Mouse (Mus musculus): ENCODE measurements around the gene Znhit6. TPM values are rescaled to one million over a fixed set of nuclear protein-coding genes. Genes with fewer than 3 reads are reported as not detected.
A peak's percentile ranks its signal among the peaks of the same experiment; 100 is the strongest.

Gene Znhit6
- polyA plus RNA-seq, 1 experiment from 2014 or later: 32.7 TPM

DNA sequence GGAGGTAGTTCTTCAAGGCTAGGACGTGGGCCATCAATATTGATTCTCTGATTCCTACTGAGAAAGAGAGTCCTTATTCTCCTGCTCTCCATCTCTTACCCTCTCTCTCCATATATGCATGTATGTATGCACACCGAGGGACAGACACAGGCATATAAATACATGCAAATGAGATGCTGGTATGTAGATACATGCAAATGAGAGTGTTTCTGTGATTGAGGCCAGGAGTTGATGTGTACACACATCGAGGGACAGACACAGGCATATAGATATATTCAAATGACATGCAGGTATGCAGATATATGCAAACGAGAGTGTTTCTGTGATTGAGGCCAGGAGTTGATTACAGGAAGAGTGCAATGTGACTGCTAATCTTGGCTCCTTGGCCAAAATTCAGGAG, 64.2 kb downstream of the Znhit6 start:
- WGBS: 87% methylated on average over 4 of the region's 4 CpGs
- Histone ChIP-seq H3K4me3 (no peak overlapping the region), H3K27me3 (ENCODE audit: insufficient read depth, poor library complexity, severe bottlenecking) (peaks cover 14% of the 10 kb centered on the region), H3K36me3 (no peaks in the 10 kb centered on the region), H3K27ac (no peak overlapping the region), H3K4me1 (replicated peaks) (peaks cover 22% of the 10 kb centered on the region), H3K9me3 (no peaks in the 10 kb centered on the region)
- DNase-seq (ENCODE audit: low spot score): no peak

GRCm38 (mm10) chr3:145640583-145640982, 64.6 kb downstream of the Znhit6 start:
- Histone ChIP-seq H3K27ac (no peak overlapping the region), H3K4me3 (no peak overlapping the region), H3K36me3 (no peaks in the 10 kb centered on the region), H3K9me3 (no peaks in the 10 kb centered on the region), H3K4me1 (replicated peaks) (peaks cover 26% of the 10 kb centered on the region), H3K27me3 (ENCODE audit: insufficient read depth, poor library complexity, severe bottlenecking) (peaks cover 14% of the 10 kb centered on the region)
- WGBS: 82% methylated on average over 4 of the region's 4 CpGs
- no peak for DNase-seq (ENCODE audit: low spot score)

GRCm38 (mm10) chr3:145641036-145641685, 65.2 kb downstream of the Znhit6 start:
- H3K4me3 ChIP-seq: no peak overlapping the region
- H3K4me1 ChIP-seq (replicated peaks): peaks cover 32% of the 10 kb centered on the region
- WGBS: 86% methylated on average over 5 of the region's 5 CpGs
- no peaks in the 10 kb centered on the region for H3K9me3 ChIP-seq
- no peaks in the 10 kb centered on the region for H3K36me3 ChIP-seq
- peaks cover 14% of the 10 kb centered on the region for H3K27me3 ChIP-seq (ENCODE audit: insufficient read depth, poor library complexity, severe bottlenecking)
- DNase-seq (ENCODE audit: low spot score): no peak
- H3K27ac ChIP-seq: no peak overlapping the region

GRCm38 (mm10) chr3:145641878-145642277, 65.9 kb downstream of the Znhit6 start:
- Histone ChIP-seq H3K4me3 (no peak overlapping the region), H3K27me3 (ENCODE audit: insufficient read depth, poor library complexity, severe bottlenecking) (peaks cover 14% of the 10 kb centered on the region), H3K27ac (no peak overlapping the region), H3K36me3 (no peaks in the 10 kb centered on the region), H3K4me1 (replicated peaks) (peaks cover 32% of the 10 kb centered on the region), H3K9me3 (no peaks in the 10 kb centered on the region)
- no peak for DNase-seq (ENCODE audit: low spot score)
- 80% methylated on average over 3 of the region's 3 CpGs for WGBS

DNA sequence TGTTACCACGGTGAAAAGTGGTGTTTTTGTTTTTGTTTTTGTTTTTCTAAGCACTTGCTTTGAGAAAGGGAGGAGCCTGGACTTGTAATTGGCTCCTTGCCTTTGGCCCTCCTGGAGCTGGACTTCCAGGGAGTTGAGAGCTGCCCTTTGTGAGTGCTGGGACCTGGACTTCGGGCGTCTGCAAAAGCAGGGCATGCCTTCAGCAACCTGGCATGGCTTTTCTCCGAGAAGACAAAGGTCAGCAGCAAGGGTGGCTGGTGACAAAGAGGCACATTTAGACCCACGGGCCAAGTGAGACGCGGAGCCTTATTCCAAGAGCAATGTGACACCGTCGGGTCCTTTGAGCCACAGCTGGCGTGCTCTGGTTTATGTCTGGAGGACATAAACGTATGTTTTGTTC, 66.9 kb downstream of the Znhit6 start:
- peaks cover 7% of the 10 kb centered on the region; the same call in 1 of the 2 replicates for H3K36me3 ChIP-seq
- 45% methylated on average over 11 of the region's 11 CpGs for WGBS

DNA sequence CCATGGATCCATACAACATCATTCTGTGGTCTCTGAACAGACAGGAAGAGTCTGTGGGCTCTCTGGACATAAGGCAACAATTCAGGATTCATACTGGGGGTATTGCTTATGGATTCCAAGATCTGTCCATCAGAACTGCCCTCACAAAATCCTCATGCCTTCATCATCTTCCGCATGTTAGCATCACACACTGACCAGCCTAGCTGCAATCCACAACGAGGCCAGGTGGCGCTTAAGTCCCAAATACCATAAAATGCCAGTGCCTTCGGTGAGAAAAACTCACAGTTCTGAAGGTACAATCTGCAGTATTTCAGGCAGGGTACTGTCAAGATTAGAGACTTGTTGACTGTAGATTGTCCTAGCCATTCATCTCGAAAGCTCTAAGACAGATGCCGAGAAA, 69.5 kb downstream of the Znhit6 start:
- WGBS: 76% methylated on average over 6 of the region's 6 CpGs
- H3K4me1 ChIP-seq (replicated peaks): peaks cover 64% of the 10 kb centered on the region
- no peak for DNase-seq (ENCODE audit: low spot score)
- H3K27ac ChIP-seq: peak overlapping the region; percentile 65
- H3K4me3 ChIP-seq: no peak overlapping the region
- peaks cover 7% of the 10 kb centered on the region; the same call in 1 of the 2 replicates for H3K36me3 ChIP-seq
- H3K27me3 ChIP-seq (ENCODE audit: insufficient read depth, poor library complexity, severe bottlenecking): peaks cover 23% of the 10 kb centered on the region
- H3K9me3 ChIP-seq: no peaks in the 10 kb centered on the region

More for the DNA sequence above, 66.9 kb downstream of the Znhit6 start:
- Histone ChIP-seq H3K27ac (no peak overlapping the region), H3K27me3 (ENCODE audit: insufficient read depth, poor library complexity, severe bottlenecking) (peaks cover 19% of the 10 kb centered on the region), H3K4me3 (no peak overlapping the region), H3K4me1 (replicated peaks) (peaks cover 41% of the 10 kb centered on the region), H3K9me3 (no peaks in the 10 kb centered on the region)
- DNase-seq (ENCODE audit: low spot score): no peak

DNA sequence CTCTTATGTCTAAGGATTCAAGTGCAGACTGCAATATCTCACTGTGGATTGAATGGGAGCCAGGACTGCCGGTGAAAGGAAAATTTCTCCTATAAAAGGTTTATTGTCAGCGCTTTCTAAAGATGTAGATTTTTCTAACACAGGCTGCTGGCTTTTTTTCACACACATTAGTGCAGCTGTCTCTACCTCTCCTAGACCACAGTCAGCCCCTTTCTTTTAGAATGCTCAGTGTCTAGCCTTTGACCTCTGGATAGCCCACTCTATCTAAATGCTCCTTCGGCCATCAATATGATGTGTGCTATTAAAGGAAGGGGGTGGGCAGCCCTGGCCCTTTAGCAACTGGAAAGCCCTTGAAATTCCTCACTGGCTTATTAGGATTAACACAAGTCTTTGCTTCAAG, 70.0 kb downstream of the Znhit6 start:
- Histone ChIP-seq H3K9me3 (no peaks in the 10 kb centered on the region), H3K4me3 (no peak overlapping the region), H3K27ac (peak overlapping the region; percentile 65; the same call in 1 of the 2 replicates), H3K36me3 (peaks cover 7% of the 10 kb centered on the region; the same call in 1 of the 2 replicates), H3K27me3 (ENCODE audit: insufficient read depth, poor library complexity, severe bottlenecking) (peaks cover 27% of the 10 kb centered on the region), H3K4me1 (replicated peaks) (peaks cover 70% of the 10 kb centered on the region)
- 33% methylated on average over 3 of the region's 3 CpGs for WGBS
- peak; percentile 44 for DNase-seq (ENCODE audit: low spot score)

DNA sequence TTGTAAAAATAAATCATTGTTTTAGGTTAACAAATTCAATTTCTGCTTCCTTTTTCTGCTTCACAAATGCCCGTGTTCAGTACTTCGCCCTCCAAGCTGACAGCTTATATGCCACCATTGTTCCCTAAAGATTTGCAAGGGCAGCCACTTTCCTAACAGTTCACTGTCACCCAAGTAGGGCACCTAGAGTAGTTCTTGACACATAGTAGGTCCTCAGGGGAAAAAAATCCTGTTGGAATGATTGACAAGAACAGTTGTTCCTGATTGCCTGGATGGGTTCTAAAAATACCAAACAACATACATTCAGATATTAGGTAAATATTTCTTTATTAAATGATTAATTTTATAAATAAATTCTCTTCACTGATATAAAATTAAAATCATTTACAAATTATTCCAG, 70.7 kb downstream of the Znhit6 start:
- Histone ChIP-seq H3K27me3 (ENCODE audit: insufficient read depth, poor library complexity, severe bottlenecking) (peaks cover 34% of the 10 kb centered on the region), H3K27ac (peak overlapping the region; percentile 6; the same call in 1 of the 2 replicates), H3K36me3 (peaks cover 7% of the 10 kb centered on the region; the same call in 1 of the 2 replicates), H3K9me3 (no peaks in the 10 kb centered on the region), H3K4me1 (replicated peaks) (peaks cover 76% of the 10 kb centered on the region), H3K4me3 (no peak overlapping the region)
- no peak for DNase-seq (ENCODE audit: low spot score)
- 60% methylated on average over 2 of the region's 2 CpGs for WGBS

DNA sequence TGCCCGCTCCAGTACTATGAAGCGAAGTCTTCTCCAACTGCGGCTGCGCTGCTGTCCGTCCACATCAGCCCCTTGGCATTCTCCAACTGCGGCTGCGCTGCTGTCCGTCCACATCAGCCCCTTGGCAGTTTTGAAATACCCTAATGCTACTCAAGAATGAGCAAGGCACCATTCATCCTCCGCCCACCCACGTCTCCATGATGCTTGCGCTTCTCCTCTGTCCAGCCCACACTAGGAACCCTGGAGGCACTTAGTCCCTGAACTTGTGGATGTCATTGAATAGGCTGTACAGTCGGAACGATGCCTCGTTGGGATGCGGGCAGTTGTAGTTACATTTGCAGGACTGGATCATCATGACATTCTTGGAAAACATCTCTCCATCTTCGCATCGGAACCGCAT, 71.4 kb downstream of the Znhit6 start:
- peak overlapping the region; percentile 9 for H3K27ac ChIP-seq
- H3K27me3 ChIP-seq (ENCODE audit: insufficient read depth, poor library complexity, severe bottlenecking): peaks cover 42% of the 10 kb centered on the region
- H3K9me3 ChIP-seq: no peaks in the 10 kb centered on the region
- peak overlapping the region; percentile 28 for H3K4me3 ChIP-seq
- peaks cover 84% of the 10 kb centered on the region for H3K4me1 ChIP-seq (replicated peaks)
- 87% methylated on average over 18 of the region's 18 CpGs for WGBS
- no peak for DNase-seq (ENCODE audit: low spot score)
- H3K36me3 ChIP-seq: peaks cover 7% of the 10 kb centered on the region; the same call in 1 of the 2 replicates

DNA sequence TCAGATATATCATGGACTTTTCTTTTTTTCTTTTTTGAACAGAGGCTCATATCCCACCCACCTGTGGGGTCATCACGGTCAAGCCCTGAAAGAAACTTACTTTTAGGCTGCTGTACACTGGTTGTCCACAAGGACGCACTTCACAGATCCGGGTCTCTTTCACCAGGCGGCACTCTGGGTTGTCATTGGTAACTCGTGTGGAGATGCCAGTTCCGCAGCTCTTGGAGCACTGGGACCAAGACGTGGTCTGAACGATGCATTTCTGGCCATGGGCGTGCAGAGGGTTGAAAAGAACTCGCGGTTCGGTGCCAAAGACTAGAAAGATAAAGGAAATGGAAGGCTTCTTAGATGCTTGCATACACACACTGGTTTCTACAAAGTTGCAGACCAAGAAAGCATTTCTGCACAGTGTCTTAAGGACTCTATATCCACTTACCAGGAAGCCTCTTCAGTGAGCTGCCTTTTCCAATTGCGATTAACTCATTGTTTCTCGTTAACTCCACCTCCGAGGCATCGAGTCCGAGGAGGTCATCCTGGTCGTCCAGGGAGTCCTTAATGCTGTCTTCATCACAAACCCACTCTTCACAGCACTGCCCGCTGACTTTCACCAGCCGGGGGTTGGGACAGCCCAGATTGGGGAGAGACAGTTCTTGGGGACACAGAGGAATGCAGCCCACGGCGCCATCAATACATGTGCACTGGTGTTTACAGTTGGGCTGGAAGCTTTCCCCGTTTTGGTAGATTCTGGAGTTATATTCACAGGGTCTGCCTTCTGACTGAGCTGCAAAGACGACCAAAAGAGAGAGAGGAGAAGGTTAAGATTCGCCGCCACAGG, 72.3 kb downstream of the Znhit6 start:
- peaks cover 86% of the 10 kb centered on the region for H3K4me1 ChIP-seq (replicated peaks)
- peak overlapping the region; percentile 72 for H3K4me3 ChIP-seq
- H3K27me3 ChIP-seq (ENCODE audit: insufficient read depth, poor library complexity, severe bottlenecking): peaks cover 44% of the 10 kb centered on the region
- no peaks in the 10 kb centered on the region for H3K9me3 ChIP-seq
- 21% methylated on average over 26 of the region's 26 CpGs for WGBS
- peaks cover 7% of the 10 kb centered on the region; the same call in 1 of the 2 replicates for H3K36me3 ChIP-seq
- H3K27ac ChIP-seq: peak overlapping the region; percentile 95
- peak; percentile 60 for DNase-seq (ENCODE audit: low spot score)

DNA sequence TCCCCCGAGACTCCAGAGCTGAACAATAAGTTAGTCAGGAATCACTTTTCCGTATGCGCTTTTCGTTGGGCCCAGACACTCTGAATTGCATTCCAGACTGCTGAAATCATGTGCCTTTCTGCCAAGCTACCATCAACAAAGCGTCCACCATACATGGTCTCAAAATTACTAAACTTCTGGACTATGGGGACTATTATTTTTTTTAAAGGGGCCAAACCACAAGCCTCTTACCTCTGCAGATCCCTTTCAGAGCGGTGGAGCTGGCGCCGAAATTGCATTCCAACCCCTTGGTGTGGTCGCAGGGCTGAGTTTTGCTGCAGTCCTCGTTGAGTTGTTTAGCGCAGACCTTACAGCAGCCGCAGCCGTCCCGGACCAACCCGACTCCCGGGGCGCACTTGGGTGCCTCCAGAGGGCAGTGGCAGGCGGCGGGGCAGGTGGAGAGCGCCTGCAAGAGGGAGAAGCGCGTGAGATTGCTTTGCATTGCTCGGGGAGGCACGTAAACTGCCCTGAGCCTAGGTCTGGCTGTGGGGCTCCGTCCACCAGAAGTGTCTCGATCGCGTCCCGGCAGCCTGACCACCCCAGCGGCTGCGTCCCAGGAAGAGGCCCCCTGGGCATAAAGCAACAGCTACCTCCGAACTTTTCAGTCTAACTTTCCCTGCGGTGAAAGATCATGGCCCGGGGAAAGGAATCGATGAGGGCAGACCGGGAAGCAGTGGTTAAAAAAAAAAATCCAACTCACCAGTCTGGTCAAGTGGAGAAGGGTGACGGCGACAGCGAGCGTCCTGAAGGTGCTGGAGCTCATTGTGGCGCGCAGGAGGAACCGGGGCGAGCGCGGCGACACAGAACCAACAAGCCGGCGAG, 73.2 kb downstream of the Znhit6 start:
- Histone ChIP-seq H3K4me3 (peak overlapping the region; percentile 72), H3K36me3 (peaks cover 7% of the 10 kb centered on the region; the same call in 1 of the 2 replicates), H3K27ac (peak overlapping the region; percentile 95), H3K27me3 (ENCODE audit: insufficient read depth, poor library complexity, severe bottlenecking) (peaks cover 45% of the 10 kb centered on the region), H3K9me3 (no peaks in the 10 kb centered on the region), H3K4me1 (replicated peaks) (peaks cover 92% of the 10 kb centered on the region)
- WGBS: under 1% methylated on average over 49 of the region's 49 CpGs
- DNase-seq (ENCODE audit: low spot score): peak; percentile 71

GRCm38 (mm10) chr3:145649852-145650202, 73.8 kb downstream of the Znhit6 start, which contains the start of gene Ccn1:
Gene Ccn1, minus strand, starts transcription at chr3:145649981.
- 0% methylated on average over 29 of the region's 29 CpGs for WGBS
- Histone ChIP-seq H3K9me3 (no peaks in the 10 kb centered on the region), H3K4me1 (replicated peaks) (peaks cover 92% of the 10 kb centered on the region), H3K36me3 (peaks cover 7% of the 10 kb centered on the region; the same call in 1 of the 2 replicates), H3K27ac (peak within 1 kb of the TSS; percentile 95), H3K4me3 (peak within 1 kb of the TSS; percentile 72), H3K27me3 (ENCODE audit: insufficient read depth, poor library complexity, severe bottlenecking) (peaks cover 52% of the 10 kb centered on the region)
- peak; percentile 86 for DNase-seq (ENCODE audit: low spot score)

Measured in hindbrain, embryonic 10.5 days (tissue).